Mouse (Mus musculus): ENCODE data around the gene Prkce. TPM values are rescaled to one million over a fixed set of nuclear protein-coding genes. Genes with fewer than 3 reads are reported as not detected.

Prkce gene
- total and polyA plus RNA-seq, 2 experiments from 2014 or later: 50.8 to 55.8 TPM

DNA sequence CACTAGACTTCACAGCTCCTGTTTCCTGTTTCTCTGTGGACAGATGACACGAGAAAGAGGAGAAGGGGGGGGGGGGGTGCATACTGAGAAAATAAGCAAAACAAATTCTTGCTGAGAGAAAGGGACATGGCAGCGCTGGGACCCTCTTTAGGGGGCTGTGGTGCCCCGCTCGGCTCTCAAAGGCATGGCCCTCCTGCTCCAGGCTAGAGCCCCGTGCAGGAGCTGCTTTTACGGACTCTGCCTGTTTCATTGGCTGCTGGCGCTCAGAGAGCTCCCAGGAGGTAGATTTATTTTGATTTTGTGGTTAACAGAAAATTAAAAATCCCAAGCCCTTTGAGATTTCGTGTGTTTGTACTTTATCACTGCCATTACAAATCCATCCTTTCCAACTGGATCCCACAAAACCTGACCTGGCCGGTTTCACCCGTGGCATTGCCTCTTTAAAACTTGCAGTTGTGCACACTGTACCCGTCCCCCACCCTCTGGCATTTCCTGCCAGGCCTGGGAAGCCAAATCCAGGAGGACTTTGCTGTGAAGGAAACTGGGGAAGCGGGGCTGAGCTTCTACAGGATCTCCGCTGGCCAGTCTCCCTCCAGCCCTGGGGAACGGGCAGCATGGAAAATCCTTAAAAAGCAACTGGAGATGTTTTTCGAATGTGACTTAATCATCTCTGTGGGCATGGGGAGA is 331.9 kb downstream of the Prkce start:
- Histone ChIP-seq H3K4me1 (ENCODE audit: insufficient read depth, low read length) (no peaks in the 10 kb centered on the region), H3K36me3 (ENCODE audit: insufficient read depth, low read length) (no peaks in the 10 kb centered on the region), H3K27ac (peak overlapping the region; percentile 48; the same call in 1 of the 2 replicates), H3K4me3 (ENCODE audit: low read length) (no peak overlapping the region), H3K9me3 (ENCODE audit: low read length) (no peaks in the 10 kb centered on the region), H3K4me2 (ENCODE audit: low read depth, low read length) (no peak overlapping the region), H3K27me3 (ENCODE audit: insufficient read depth, low read length) (no peaks in the 10 kb centered on the region), H3K9ac (replicated peaks; ENCODE audit: low read length) (no peak overlapping the region)
- DNase-seq (ENCODE audit: low spot score) (no peak), ATAC-seq (no peak)
- WGBS: 65% methylated on average over 15 of the region's 15 CpGs
- TF ChIP-seq CTCF (IDR thresholded peaks at IDR 0.05; ENCODE audit: low read depth): no peak

DNA sequence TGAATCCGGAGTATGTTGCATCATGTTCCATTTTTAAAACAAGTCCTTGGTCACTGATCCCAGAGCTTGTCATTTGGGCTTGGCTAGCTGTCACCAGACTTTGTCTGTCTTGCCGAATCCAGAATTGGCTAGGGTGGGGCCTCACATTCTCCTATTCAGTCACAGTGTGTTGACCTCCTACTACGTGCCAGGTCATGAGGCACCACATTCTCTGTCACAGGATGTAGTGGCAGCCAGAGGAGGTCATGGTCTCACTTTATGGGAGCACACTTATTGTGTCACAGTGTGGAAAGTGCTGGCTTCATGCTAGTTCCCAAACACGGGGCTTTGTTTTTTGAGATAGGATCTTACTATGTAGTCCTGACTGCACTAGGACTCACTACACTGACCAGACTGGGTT is 333.8 kb downstream of the Prkce start:
- Histone ChIP-seq H3K9ac (replicated peaks; ENCODE audit: low read length) (no peak overlapping the region), H3K4me1 (ENCODE audit: insufficient read depth, low read length) (no peaks in the 10 kb centered on the region), H3K36me3 (ENCODE audit: insufficient read depth, low read length) (no peaks in the 10 kb centered on the region), H3K9me3 (ENCODE audit: low read length) (no peaks in the 10 kb centered on the region), H3K4me2 (ENCODE audit: low read depth, low read length) (no peak overlapping the region), H3K27ac (no peak overlapping the region), H3K4me3 (ENCODE audit: low read length) (no peak overlapping the region), H3K27me3 (ENCODE audit: insufficient read depth, low read length) (no peaks in the 10 kb centered on the region)
- no peak for TF ChIP-seq CTCF (IDR thresholded peaks at IDR 0.05; ENCODE audit: low read depth)
- no peak for DNase-seq (ENCODE audit: low spot score)
- ATAC-seq: no peak
- WGBS: 88% methylated on average over 4 of the region's 4 CpGs

DNA sequence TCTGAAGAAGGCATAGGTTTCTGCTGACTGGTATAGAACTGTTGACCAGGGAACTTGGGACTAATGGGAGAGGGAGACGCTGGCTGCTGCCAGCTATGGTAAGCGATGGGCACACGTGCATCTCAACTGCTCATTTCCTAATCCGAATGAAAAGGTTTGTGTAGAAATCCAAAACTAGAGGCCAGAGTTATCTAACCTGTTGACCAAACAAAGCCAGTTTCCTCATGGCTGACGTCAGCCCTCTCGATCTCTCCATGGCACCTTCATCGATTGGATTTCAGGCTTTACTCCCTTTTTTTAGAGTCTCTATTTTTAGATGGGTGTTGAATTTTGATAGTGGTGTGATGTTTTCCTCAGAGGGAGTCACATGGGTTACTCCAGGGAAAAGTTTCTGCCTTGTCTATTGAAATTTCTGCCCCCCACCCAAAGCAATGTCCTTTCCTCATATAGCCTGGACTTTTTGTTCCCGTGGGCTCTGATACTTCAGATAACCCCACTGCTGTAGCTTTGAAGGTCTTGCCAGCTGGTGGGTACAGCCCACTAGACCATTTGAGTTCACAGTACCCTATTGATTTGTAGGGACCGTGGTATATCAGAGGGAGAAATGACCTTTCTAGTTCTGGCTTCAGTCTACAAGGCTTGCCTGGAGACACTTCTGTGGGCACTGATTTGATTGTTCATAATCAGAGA is 335.8 kb downstream of the Prkce start:
- Histone ChIP-seq H3K4me1 (ENCODE audit: insufficient read depth, low read length) (no peaks in the 10 kb centered on the region), H3K9me3 (ENCODE audit: low read length) (no peaks in the 10 kb centered on the region), H3K27ac (no peak overlapping the region), H3K36me3 (ENCODE audit: insufficient read depth, low read length) (no peaks in the 10 kb centered on the region), H3K9ac (replicated peaks; ENCODE audit: low read length) (no peak overlapping the region), H3K4me2 (ENCODE audit: low read depth, low read length) (no peak overlapping the region), H3K4me3 (ENCODE audit: low read length) (no peak overlapping the region), H3K27me3 (ENCODE audit: insufficient read depth, low read length) (no peaks in the 10 kb centered on the region)
- DNase-seq (ENCODE audit: low spot score): no peak
- WGBS: 95% methylated on average over 9 of the region's 9 CpGs
- TF ChIP-seq CTCF (IDR thresholded peaks at IDR 0.05; ENCODE audit: low read depth): no peak
- no peak for ATAC-seq

DNA sequence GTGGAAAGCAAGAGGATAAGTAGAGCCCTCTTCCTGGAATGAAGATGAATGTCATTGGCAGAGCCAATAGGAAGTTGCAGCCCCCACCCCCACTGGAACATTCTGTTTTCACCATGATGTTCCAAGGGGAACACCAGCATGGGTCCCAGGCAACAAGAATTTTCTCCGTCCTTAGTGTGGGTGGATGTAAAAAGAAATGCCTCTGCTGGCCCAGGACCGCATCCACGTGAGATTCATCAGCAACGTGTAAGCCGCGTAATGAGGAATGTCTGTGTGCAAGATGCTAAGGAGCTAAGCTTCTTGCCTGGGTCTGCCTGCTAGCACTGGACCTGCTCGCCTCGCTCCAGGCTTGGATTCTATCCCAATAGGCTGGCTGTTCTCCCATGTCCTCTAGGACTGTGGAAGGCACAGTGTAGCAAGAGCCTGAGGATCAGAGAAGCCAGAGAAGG is 337.6 kb downstream of the Prkce start, which contains the start of gene Gm10309:
TSS of gene Gm10309 (minus strand) at position 50 of the 449 bp plus-strand sequence.
- H3K9ac ChIP-seq (replicated peaks; ENCODE audit: low read length): no peak within 1 kb of the TSS
- no peak within 1 kb of the TSS for H3K4me2 ChIP-seq (ENCODE audit: low read depth, low read length)
- no peaks in the 10 kb centered on the region for H3K27me3 ChIP-seq (ENCODE audit: insufficient read depth, low read length)
- H3K36me3 ChIP-seq (ENCODE audit: insufficient read depth, low read length): no peaks in the 10 kb centered on the region
- no peak within 1 kb of the TSS for H3K27ac ChIP-seq
- WGBS: 71% methylated on average over 8 of the region's 8 CpGs
- ATAC-seq: 0 out of 2 replicates have a peak, but pooled peaks have one; percentile 24
- no peak for TF ChIP-seq CTCF (IDR thresholded peaks at IDR 0.05; ENCODE audit: low read depth)
- DNase-seq (ENCODE audit: low spot score): peak; percentile 21
- no peaks in the 10 kb centered on the region for H3K4me1 ChIP-seq (ENCODE audit: insufficient read depth, low read length)
- H3K9me3 ChIP-seq (ENCODE audit: low read length): no peaks in the 10 kb centered on the region
- H3K4me3 ChIP-seq (ENCODE audit: low read length): no peak within 1 kb of the TSS

DNA sequence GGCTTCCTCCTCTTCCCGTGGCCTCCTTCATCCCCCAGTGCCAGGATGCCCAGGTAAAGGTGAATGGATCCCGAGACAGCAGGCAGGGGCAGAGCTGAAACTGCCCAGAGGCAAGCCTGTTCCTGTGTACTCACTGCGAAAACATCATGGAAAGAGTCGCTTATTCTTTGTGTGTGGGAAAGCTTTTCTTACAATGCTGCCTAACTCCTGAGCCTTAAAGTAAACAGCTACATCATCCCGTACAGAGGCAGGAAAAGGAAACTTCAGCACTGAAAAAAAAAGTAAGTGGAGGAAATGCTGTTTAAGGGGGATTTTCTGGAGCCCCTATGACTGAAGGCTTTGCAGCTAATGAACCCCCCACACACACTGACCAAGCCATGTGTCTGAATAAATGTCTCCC is 339.3 kb downstream of the Prkce start:
- no peak overlapping the region for H3K4me2 ChIP-seq (ENCODE audit: low read depth, low read length)
- H3K27me3 ChIP-seq (ENCODE audit: insufficient read depth, low read length): no peaks in the 10 kb centered on the region
- no peak overlapping the region for H3K4me3 ChIP-seq (ENCODE audit: low read length)
- no peaks in the 10 kb centered on the region for H3K36me3 ChIP-seq (ENCODE audit: insufficient read depth, low read length)
- no peaks in the 10 kb centered on the region for H3K9me3 ChIP-seq (ENCODE audit: low read length)
- TF ChIP-seq CTCF (IDR thresholded peaks at IDR 0.05; ENCODE audit: low read depth): no peak
- no peak for DNase-seq (ENCODE audit: low spot score)
- ATAC-seq: no peak
- WGBS: 84% methylated on average over 5 of the region's 5 CpGs
- H3K4me1 ChIP-seq (ENCODE audit: insufficient read depth, low read length): no peaks in the 10 kb centered on the region
- no peak overlapping the region for H3K9ac ChIP-seq (replicated peaks; ENCODE audit: low read length)
- no peak overlapping the region for H3K27ac ChIP-seq

DNA sequence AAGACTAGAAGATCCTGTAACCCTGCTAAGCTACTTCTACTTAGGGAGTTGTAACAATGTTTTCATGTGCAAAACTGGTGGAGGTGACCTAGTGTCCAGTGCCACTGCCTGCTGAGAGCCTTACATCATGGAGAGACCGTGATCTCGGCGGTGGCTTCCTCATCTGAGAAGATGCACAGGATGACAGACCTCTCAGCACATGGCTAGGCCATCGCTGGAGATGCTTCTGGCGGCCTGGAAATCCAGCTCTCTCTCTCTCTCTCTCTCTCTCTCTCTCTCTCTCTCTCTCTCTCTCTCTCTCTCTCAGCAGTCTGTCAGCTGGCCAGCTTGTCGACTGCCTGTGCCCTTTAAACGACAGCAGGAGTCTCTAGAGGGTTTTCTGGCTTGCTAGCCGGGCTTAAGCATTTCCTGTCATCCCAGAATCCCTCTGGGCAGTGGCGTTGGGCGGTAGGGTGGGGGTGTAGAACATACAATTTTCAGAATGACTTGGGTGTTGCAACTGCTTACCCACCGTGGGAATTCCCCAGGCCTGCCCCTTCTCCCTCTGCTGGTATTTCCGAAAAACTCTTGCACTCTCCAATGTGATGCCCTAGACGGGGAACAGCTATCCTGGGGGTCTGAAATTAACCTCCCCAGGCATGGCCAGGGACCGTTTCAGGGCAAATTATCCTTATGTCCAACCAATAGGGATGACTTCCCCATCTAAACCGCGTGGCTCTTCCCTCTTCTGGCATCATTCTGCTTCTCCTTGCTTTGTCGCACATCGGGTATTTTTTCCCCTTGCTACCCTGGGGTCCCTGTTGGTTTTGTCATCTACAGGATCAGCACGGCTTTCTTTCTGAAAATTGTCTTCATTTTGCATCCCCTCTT is 340.0 kb downstream of the Prkce start:
- DNase-seq (ENCODE audit: low spot score): peak; percentile 33
- 61% methylated on average over 19 of the region's 19 CpGs for WGBS
- H3K36me3 ChIP-seq (ENCODE audit: insufficient read depth, low read length): no peaks in the 10 kb centered on the region
- H3K27me3 ChIP-seq (ENCODE audit: insufficient read depth, low read length): no peaks in the 10 kb centered on the region
- peak; percentile 27; the same call in 1 of the 2 replicates for ATAC-seq
- no peak overlapping the region for H3K4me3 ChIP-seq (ENCODE audit: low read length)
- no peaks in the 10 kb centered on the region for H3K9me3 ChIP-seq (ENCODE audit: low read length)
- no peaks in the 10 kb centered on the region for H3K4me1 ChIP-seq (ENCODE audit: insufficient read depth, low read length)
- H3K9ac ChIP-seq (replicated peaks; ENCODE audit: low read length): no peak overlapping the region
- no peak for TF ChIP-seq CTCF (IDR thresholded peaks at IDR 0.05; ENCODE audit: low read depth)
- no peak overlapping the region for H3K27ac ChIP-seq
- H3K4me2 ChIP-seq (ENCODE audit: low read depth, low read length): no peak overlapping the region
